Mouse (Mus musculus) liver, embryonic 14.5 days (tissue): ENCODE data around the gene Insr. TPM values are rescaled to one million over a fixed set of nuclear protein-coding genes. Genes with fewer than 3 reads are reported as not detected.

Experiments
- ATAC-seq: fragments of 200-750 bp; cut with Nextera tagmentation; 2 replicates; pipeline ENCODE4 v1.8.0; 2017; ENCODE audit warnings: moderate number of reproducible peaks, mild to moderate bottlenecking, moderate library complexity; ENCODE audit not compliant: insufficient read depth
- DNase-seq, 3 experiments: peaks; one replicate each; pipeline ENCODE4 v3.0.0-alpha.2; 2012 to 2013; ENCODE audit warnings: low read depth in 3 of 3, low spot score in 3 of 3
- H3K27ac ChIP-seq: fragments of 300-500 bp; sonication (generic); 2 replicates; pipeline ENCODE4 v1.5.1; 2014; ENCODE audit warnings: moderate library complexity, mild to moderate bottlenecking, control low read depth, inconsistent platforms
- H3K27me3 ChIP-seq: fragments of 300-500 bp; sonication (generic); 2 replicates; pipeline ENCODE4 v1.6.1; 2014; ENCODE audit warnings: mild to moderate bottlenecking, low read length, moderate library complexity; ENCODE audit not compliant: control insufficient read depth, insufficient read depth
- H3K36me3 ChIP-seq: fragments of 300-500 bp; sonication (generic); replicated peaks from 2 replicates; pipeline ENCODE4 v1.6.1; 2014; ENCODE audit warnings: low read depth; ENCODE audit not compliant: control insufficient read depth, insufficient read depth
- H3K4me1 ChIP-seq, 2 experiments: fragments of 200-500 bp in 1 of 2; fragments of 300-500 bp in 1 of 2; sonication (generic) in 1 of 2; replicated peaks; 2 replicates each; pipeline ENCODE4 v1.6.1; 2012 to 2014; ENCODE audit warnings: antibody characterized with exemption in 1 of 2, inconsistent platforms in 1 of 2, low read length in 1 of 2; ENCODE audit not compliant: control insufficient read depth in 2 of 2, insufficient read depth in 2 of 2
- H3K4me2 ChIP-seq: fragments of 300-500 bp; sonication (generic); 2 replicates; pipeline ENCODE4 v1.6.1; 2014; ENCODE audit warnings: low read depth, mild to moderate bottlenecking, control low read depth, moderate library complexity
- H3K4me3 ChIP-seq, 2 experiments: fragments of 200-500 bp in 1 of 2; fragments of 300-500 bp in 1 of 2; sonication (generic) in 1 of 2; 2 replicates each; pipeline ENCODE4 v1.5.1; 2012 to 2014; ENCODE audit warnings: low read depth in 2 of 2, low read length in 2 of 2, mild to moderate bottlenecking in 2 of 2, control low read depth in 1 of 2, inconsistent platforms in 1 of 2, moderate library complexity in 1 of 2; ENCODE audit not compliant: insufficient read depth in 1 of 2
- H3K9ac ChIP-seq: fragments of 300-500 bp; sonication (generic); replicated peaks from 2 replicates; pipeline ENCODE4 v1.6.1; 2014; ENCODE audit warnings: mild to moderate bottlenecking, control low read depth, moderate library complexity
- H3K9me3 ChIP-seq: fragments of 300-500 bp; sonication (generic); 2 replicates; pipeline ENCODE4 v1.6.1; 2016; ENCODE audit warnings: low read length, mixed read lengths; ENCODE audit not compliant: control insufficient read depth
- CTCF ChIP-seq: IDR thresholded peaks from 2 replicates; pipeline ENCODE4 v1.5.1; 2016; ENCODE audit warnings: antibody characterized with exemption, low read depth, control low read depth
- EP300 ChIP-seq: IDR thresholded peaks from 2 replicates; pipeline ENCODE4 v1.6.1; 2016; ENCODE audit warnings: antibody characterized with exemption, low read depth
- WGBS: fragments of 180-500 bp; shearing (Covaris S2); extraction: QIAGEN DNeasy Blood & Tissue Kit; methylation state at CpG from one replicate; pipeline ENCODE4 v1.1.7; 2014; ENCODE audit not compliant: insufficient replicate concordance; 5-methylcytosine and 5-hydroxymethylcytosine counted together
- polyA plus RNA-seq, 2 experiments: library from polyadenylated mRNA; depleted of rRNA in 1 of 2; stranded (reverse) in 1 of 2; unstranded in 1 of 2; fragments of >200 nt; fragmentation: Nextera tagmentation in 1 of 2; extraction: Ambion mirVana in 1 of 2; gene quantifications; 2 replicates each; pipeline versions ENCODE4 v1.2.1 to v1.2.3; 2012 to 2014

Insr gene
- polyA plus RNA-seq, 2 experiments = 4.4 to 9.2 TPM

GRCm38 (mm10) chr8:3256147-3256940 lies 23.1 kb downstream of the Insr start:
- H3K4me2 ChIP-seq = no peak overlapping the region
- WGBS = 75% methylated on average over 5 of the region's 5 CpGs
- no peak overlapping the region for H3K4me3 ChIP-seq
- H3K36me3 ChIP-seq = peaks cover 10% of the 10 kb centered on the region
- TF ChIP-seq CTCF = no peak
- no peak for TF ChIP-seq EP300
- no peaks in the 10 kb centered on the region for H3K27me3 ChIP-seq
- peak; percentile 49 for ATAC-seq
- H3K9ac ChIP-seq = no peak overlapping the region
- DNase-seq = peak in 1 of 3 experiments; percentile 28
- no peaks in the 10 kb centered on the region for H3K9me3 ChIP-seq
- peak overlapping the region; percentile 6 for H3K27ac ChIP-seq
- H3K4me1 ChIP-seq = peaks cover 3 to 24% of the 10 kb centered on the region in 2 experiments

DNA sequence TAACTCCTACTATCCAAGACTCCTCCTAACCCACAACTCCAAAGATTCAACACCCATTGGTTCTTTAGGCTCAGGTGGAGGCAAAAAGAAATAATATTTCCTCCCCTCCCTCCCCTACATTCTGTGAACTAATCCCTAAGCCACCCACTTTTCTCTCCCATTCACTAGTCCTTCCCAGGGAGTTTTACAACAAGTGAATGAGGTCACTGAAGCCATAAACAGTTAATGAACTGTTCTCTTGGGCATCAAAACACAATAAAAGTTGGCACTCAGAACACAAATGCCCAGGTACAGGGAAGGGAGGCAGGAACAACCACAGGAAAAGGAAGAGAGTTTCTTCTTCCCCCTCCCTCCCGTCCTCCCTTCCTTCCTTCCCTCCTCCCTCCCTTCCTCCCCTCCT lies 24.1 kb downstream of the Insr start:
- H3K27ac ChIP-seq = no peak overlapping the region
- no peaks in the 10 kb centered on the region for H3K9me3 ChIP-seq
- no peak overlapping the region for H3K4me3 ChIP-seq
- no peak overlapping the region for H3K9ac ChIP-seq
- WGBS = 44% methylated on average over 1 of the region's 1 CpGs
- TF ChIP-seq CTCF (no peak), EP300 (no peak)
- H3K4me2 ChIP-seq = no peak overlapping the region
- no peak for ATAC-seq
- peaks cover 0 to 17% of the 10 kb centered on the region in 2 experiments for H3K4me1 ChIP-seq
- DNase-seq = no peak
- H3K27me3 ChIP-seq = no peaks in the 10 kb centered on the region
- peaks cover 10% of the 10 kb centered on the region for H3K36me3 ChIP-seq

DNA sequence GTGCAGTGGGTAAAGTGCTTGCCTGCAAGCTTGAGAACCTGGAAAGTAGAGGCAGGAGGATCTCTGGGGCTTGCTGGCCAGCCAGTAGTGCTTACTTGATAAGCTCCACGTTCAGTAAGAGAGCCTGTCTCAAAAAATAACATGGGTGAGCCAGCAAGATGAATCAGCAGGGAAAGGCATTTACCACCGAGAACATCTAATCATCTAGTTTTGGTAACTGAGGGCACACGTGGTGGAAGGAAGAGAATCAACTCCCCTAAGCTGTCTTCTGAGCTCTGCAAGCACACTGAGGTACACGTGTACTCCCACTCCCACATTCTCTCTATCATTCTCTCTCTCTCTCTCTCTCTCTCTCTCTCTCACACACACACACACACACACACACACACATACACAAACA lies 26.2 kb downstream of the Insr start:
- Histone ChIP-seq H3K9ac (no peak overlapping the region), H3K4me3 (no peak overlapping the region), H3K9me3 (no peaks in the 10 kb centered on the region), H3K27ac (no peak overlapping the region), H3K36me3 (peaks cover 6% of the 10 kb centered on the region), H3K27me3 (no peaks in the 10 kb centered on the region), H3K4me1 (peaks cover 0 to 19% of the 10 kb centered on the region in 2 experiments; a peak in 3 of 4 replicates), H3K4me2 (no peak overlapping the region)
- TF ChIP-seq CTCF = no peak
- no peak for DNase-seq
- 23% methylated on average over 4 of the region's 4 CpGs for WGBS
- ATAC-seq = no peak

DNA sequence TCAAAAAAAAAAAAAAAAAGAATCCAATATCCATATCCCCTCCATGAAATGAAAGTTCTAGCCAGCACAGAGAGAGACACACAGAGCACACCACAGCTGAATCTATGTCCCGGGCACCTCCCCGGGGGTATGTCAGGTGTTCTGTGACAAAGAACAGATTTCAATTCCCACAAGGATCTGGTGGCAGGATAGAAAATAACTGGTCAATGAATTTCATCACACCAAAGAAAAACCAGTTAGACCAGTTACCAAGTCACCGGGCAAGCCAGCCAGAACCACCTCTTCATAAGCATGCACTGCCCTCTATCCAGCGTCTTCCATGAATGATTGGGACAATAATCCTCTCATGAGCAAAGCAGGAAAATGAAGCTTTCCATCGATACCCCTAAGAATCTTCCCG lies 26.8 kb downstream of the Insr start:
- Histone ChIP-seq H3K9ac (no peak overlapping the region), H3K27ac (no peak overlapping the region), H3K9me3 (no peaks in the 10 kb centered on the region), H3K27me3 (no peaks in the 10 kb centered on the region), H3K36me3 (peaks cover 1% of the 10 kb centered on the region), H3K4me1 (peaks cover 0 to 19% of the 10 kb centered on the region in 2 experiments; a peak in 3 of 4 replicates), H3K4me2 (no peak overlapping the region), H3K4me3 (no peak overlapping the region)
- TF ChIP-seq EP300 (no peak), CTCF (no peak)
- ATAC-seq (no peak), DNase-seq (no peak)
- WGBS = 74% methylated on average over 6 of the region's 6 CpGs

- H3K9me3 ChIP-seq = no peaks in the 10 kb centered on the region
- peak; percentile 19; the same call in 1 of the 2 replicates for ATAC-seq
- H3K36me3 ChIP-seq = no peaks in the 10 kb centered on the region; the same call in 1 of the 2 replicates
- H3K27ac ChIP-seq = no peak overlapping the region
- TF ChIP-seq EP300 = no peak
- TF ChIP-seq CTCF = no peak
- peaks cover 0 to 17% of the 10 kb centered on the region in 2 experiments; a peak in 3 of 4 replicates for H3K4me1 ChIP-seq
- no peak overlapping the region for H3K4me3 ChIP-seq
- no peak for DNase-seq
- WGBS = 62% methylated on average over 3 of the region's 3 CpGs
- no peak overlapping the region for H3K9ac ChIP-seq
- no peak overlapping the region for H3K4me2 ChIP-seq
- no peaks in the 10 kb centered on the region for H3K27me3 ChIP-seq
Observed at GRCm38 (mm10) chr8:3251101-3251500, 28.3 kb downstream of the Insr start.
